Mouse (Mus musculus) kidney, postnatal 25 days (tissue): ENCODE measurements around the gene Cul9.
A peak's percentile ranks its signal among the peaks of the same experiment; 100 is the strongest.

ENCODE experiments used
- DNase-seq, 2 experiments: peaks; one replicate each; pipeline ENCODE4 v3.0.0; 2021; ENCODE audit warnings: mixed read lengths in 2 of 2

Gene Cul9

DNA sequence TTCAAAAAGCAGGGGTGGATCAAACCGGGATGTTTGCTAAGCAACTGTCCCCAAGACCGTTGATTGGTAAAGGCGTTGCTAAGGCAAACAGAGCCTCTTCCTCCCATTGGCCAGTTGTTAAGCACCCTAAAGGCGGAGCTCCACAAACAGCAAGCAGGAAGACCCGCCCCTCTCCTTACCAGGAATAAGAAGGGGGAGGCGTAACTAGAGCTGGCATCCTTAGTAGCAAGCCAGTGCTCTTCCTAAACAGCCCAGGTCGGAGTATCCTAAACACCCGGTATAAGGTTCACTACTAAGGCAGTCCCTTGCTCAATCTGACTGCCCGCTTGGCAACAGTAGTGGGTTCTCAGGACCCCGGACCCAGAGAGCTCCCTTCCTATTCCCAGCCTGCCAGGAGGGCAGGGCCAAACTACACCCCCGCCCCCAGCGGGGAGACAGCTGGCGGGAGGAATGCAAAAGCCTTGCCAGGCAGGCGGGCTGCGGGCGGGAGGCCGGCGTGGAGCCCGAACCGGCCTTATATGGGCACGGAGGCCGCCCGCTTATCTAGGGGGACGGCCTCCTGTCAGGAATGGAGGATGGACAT lies 6.7 kb upstream of the Cul9 start:
- DNase-seq: peak; percentile 92 to 96

DNA sequence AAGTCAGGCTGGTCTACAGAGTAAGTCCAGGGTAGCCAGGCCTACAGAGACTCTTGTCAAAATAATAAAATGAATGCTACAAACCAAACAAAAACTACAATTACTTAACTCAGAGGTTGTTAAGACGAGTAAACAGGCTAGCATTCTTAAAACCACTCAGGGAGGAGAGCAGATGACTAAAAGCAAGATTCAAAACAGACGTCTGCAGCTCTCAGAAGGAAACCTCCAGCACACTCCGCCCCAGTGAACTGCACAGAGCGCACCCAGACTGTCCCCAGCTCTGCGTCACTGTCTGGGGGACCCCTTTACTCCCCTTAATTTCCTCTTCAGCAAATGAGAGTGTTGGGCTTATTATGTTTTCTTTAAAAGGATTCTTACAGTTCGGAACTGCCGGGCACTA lies 6.0 kb upstream of the Cul9 start:
- no peak for DNase-seq

DNA sequence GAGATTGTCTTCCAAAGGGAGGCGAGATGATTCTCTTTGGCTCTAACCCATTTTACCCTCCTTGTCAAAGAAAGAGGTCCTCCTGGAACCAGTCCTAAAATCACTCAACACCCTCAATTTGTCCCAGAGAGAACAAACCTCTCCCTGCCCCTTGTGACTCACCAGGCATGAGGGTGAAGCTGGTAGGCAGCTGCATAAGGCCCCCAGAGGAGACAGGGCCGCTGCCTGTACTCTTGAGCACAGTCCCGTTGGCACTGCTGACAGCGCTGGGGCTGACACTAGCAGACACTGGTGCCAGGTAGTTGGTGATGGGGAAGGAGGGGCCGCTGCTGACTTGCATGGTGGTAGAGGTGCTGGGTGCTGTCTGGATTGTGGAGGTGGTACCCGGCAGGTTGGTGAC lies 5.2 kb upstream of the Cul9 start:
- no peak for DNase-seq

DNA sequence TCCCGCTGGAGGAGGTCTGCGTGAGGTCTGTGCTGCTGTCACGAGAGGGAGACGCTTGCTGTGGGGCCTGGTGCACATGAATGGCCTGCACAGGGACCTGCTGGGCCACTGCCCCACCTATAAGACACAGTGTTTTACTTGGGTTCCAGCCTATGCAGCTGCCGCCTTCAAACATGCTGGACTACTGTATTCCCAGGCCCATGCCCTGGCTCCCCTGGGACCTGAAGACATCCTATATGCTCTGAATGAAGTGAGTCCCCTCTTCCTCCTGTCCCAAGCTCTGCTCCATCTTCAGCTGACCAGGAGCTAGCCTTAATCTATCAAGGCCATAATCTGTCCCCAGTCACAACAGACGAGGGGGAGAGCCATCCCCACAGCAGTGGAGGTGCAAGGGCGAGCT lies 4.7 kb upstream of the Cul9 start:
- no peak for DNase-seq

DNA sequence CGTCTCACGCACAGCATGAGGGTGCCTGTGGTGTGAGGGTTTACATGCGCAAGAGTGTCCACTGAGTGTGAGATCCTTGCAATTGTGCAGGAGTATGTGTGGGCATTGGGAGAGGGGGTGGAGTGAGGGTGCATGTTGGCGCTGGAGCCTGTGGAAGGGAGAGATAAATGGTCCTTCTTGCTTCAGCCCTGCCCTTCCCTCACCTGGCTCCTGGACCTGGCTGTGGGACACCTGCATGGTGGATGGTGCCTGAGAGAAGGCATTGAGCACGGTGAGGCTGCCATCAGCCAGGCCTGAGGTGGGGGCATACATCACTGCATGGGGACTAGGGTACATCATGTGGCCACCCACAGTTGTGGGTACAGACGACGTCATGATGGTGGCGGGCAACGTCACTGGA lies 3.5 kb upstream of the Cul9 start:
- DNase-seq: peak in 1 of 2 experiments; percentile 39

DNA sequence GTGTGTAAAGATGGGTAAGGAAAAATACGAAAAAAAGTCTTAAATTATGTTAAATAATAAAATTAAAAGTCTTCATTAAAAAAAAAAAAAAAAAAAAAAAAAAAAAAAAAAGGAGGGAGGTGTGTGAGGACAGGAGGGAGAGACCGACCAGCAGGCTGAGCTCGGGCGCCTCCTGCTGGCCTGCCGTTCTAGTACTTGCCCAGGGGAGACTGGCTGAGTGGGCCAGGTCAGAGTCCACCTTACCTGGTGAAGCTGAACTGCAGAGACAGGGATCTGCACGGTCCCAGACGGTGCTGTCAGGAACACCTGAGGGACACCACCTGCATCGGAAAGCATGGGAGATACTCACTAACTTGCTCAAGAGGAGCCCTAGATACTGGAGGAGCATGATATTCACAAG lies 3.0 kb upstream of the Cul9 start:
- peak; percentile 88 to 91 for DNase-seq

DNA sequence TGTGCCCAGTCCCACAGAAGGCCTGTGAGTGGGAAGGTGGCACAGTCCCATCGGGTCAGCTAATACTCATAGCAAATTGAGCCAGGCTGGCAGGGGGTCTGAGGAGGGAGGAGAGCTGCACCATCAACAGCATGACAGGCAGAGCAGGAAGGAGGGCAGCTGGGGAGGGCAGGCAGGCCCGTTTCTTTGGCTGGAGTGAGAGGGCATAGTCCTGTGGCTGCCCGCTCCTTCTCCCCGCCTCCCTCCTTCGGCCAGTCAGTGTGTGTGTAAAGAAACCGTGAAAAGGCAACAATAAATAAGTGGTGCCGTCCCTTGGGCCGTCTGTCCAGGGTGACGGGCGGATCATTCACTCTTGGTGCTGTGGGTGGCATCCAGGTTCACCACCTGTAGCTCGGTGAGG lies 2.6 kb upstream of the Cul9 start:
- DNase-seq: peak; percentile 48 to 78

DNA sequence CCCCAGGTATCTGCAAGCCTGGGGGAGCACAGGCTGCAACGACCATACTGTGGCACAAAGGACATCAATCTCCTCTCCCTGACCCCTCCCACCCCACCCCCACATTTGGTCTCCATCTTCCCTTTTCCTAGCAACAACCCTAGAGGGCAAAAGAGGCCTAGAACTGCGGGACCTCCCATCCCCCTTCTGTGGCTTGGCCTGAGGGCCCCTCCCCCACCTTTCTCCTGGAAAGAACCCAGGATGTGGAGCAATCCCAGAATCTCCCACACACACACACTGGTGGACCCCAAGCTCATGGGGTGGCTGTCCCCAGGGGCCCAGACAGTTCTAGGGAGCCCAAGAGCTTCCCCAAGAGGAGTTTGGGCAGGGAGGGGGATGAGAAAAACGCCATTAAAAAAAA lies 1.7 kb upstream of the Cul9 start:
- no peak for DNase-seq

DNA sequence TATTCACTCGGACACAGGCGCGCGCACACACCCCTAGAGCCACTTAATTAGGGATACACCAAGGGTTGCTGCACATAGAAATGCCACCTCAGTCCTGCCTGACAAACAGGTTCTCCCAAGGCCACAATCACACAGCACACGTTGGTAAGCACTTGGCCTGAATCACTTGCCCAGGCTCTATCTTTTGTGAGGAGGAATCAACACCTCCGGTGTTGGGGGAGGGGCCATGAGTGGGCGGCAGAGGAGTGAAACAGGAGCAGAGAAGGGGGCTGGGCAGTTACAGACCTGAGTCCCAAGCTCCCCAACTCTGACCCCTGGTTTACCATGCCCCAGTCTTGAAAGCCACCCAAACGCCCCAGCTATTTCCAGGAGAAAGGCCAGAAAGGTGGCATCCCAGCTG lies 807 bp upstream of the Cul9 start:
- DNase-seq: no peak

DNA sequence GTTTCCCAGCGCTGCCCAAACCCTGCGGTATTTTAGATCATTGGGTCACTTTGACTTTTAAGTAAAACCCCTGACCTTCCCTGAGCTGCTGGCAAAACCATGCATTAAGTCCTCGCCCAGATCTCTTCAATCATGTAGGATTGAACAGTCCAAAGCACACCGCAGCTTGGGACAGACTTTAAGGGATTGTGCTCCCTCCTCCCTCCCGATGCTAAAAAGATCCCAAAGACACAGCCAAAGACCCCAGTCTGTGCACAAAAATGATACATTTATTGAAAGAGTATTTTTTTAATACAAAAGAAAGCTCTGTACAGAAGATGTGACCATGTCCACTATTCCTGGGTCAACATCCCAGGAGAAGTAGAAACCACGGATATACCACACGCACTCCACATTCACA lies 403 bp upstream of the Cul9 start:
- no peak for DNase-seq

DNA sequence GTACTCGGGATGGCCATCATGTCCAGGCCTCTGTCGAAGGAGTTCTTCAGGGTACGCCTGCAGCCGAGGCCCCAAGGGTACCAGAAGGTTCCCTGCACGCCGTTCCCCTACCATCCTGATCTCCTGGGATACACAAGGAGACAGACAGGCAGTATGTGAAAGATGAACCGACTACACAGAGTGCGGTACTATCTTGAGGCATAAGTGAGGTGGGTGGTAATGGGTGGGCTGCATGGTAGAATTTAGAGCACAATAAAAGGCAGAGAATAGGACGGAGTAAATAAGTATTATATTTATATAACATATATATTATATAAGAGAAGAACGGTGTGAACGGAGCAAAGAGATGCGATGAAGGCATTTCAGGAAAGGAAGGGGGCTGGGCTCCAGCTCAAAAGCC lies 2.5 kb downstream of the Cul9 start:
- DNase-seq: no peak

DNA sequence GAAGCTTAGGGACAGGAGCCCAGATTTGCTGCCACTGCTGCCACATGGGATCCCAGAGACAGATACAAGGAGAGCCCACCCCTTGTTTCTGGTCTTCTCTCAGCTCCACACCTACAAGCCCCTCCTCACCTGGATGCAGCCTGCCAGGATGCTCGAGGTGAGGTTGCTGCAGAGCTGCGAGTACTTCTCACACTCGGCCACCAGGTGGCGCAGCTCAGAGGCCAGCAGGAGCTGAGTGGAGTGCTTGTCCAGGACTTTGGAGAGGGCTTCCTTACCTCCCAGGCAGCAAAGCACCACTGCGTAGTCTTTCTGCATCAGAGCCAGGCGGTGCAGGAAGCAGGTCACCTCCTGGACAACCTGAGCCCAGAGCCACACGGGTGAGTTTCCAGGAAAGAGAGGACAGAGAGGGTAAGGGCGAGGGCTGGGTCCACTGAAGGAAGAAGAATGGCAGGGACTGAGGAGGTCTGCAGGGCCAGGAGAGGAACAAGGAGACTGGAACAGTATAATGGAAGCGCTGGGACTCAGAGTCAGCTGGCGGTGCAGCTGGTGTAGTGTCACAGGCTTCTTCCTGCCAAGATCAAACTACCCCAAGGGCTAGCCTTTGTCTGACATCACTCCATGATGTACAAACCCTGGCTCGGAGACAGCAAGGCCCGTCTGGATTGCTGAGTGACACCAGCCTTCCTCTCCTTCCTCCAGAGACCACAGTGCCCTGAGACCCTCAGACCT lies 20.4 kb downstream of the Cul9 start:
- DNase-seq: peak; percentile 79

DNA sequence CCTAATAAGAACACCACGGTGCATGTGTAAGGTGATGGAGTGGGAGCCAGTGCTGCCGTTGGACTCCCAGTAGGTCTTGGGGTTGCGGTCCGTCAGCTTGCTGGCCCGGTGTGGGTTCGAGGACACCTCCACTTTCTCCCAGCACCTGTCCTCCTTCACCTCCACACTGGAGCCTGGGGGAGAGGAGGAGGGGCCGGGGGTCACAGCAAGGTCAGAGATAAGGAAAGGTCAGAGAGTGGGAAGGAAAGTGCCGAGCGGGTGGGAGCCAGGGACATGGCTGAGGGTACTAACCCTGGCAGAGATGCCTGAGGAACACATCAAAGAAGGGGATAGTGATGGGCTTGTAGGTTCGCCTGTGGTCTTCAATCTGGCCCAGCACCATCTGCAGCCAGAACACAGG lies 21.1 kb downstream of the Cul9 start:
- no peak for DNase-seq

DNA sequence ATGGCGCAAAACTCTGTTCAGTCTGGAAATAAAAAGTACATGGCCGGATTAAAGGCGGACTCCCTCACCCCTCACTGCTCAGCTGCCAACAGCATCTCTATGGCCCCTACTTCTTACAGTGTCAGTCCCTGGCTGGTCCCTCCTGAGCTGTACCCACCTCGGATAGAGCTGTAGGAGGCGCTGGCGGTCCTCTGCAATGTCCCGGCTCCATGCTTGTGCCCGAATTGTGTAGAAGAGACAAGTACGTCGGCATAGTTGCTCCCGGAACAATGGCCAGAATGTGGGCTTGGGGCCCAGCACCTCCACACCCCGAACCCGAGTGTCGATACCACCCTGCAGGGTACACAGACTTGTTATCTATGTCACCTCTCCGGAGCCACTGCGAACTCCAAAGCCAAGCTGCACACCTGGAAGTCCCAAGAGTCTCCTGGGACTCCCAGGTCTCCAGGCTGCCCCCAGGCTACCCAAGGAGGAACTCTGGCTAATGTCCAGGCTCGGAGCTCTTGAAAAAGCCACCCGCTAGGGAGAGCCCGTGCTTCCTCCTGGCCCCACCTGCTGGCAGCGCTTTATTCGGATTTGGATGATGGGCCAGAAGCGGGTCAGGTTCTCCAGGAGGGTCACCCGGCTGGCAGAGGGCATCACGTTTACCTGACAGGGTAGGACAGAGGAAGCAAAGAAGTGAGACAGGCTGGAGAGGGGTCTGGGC lies 24.1 kb downstream of the Cul9 start:
- no peak for DNase-seq

DNA sequence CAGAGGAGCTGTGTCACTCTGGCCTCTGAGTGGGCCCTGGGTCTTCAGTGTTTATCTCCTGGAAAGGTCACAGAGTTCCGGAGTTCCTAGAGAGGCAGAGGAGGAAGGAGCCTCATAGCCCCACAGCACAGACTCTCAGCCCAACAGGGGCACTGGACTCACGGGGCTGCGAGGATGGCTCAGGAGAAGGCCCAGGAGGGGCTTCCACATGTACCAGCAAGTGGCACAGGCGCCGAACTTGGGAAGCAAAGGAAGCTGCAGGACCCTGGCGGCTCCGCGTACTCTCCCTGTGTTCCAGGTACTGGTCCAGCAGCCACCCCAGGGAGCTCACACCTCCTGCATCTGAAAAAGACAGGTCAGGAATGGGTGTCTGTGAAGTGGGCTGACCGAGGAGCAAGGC lies 25.0 kb downstream of the Cul9 start:
- no peak for DNase-seq

DNA sequence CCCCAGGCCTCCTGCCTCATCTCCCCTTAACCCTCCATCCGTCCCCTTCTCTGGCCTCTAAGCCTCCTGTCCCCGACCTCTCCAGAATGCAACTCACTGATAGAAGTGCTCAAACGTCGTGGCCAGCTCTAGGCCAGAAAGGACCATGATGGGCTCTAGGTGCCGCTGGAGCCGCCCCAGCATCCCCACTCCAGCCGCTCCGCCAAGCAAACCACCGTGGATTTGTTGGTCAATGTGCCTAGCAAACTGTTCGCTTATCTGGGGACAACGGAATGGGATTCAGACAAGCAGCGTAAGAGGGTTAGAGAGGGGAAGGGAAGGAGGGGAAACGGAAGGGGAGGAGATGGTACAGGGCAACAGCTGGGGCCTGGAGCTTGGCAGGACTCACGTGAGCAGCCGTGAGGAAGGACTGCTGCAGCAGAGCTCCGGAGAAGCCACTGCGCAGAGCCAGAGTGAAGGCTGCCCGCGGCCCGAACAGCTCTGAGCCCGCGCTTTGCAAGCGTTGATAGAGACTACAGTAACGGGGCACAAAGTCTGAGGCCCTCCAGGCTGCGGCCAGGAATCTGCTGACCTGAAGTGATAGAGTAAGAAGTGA lies 25.7 kb downstream of the Cul9 start:
- DNase-seq: no peak

DNA sequence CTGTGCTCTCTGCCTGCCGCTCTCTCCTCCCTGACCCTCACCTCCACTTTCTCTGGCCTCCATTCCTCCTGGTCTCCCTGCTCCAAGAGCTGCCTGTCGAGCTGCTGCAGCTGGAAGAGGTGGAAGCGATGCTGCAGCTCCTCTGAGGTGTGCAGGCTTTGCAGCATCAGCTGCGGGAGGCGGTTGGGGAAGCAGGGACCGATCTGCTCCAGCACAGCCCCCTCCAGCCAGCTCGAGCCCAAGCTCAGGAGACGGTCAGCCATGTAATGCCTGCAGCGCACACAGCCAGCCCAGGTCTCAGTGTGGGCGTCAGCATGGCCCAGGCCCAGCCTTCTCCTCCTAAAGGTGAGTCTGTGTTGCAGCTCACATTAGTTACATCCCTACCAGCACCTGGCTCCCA lies 26.2 kb downstream of the Cul9 start:
- no peak for DNase-seq

DNA sequence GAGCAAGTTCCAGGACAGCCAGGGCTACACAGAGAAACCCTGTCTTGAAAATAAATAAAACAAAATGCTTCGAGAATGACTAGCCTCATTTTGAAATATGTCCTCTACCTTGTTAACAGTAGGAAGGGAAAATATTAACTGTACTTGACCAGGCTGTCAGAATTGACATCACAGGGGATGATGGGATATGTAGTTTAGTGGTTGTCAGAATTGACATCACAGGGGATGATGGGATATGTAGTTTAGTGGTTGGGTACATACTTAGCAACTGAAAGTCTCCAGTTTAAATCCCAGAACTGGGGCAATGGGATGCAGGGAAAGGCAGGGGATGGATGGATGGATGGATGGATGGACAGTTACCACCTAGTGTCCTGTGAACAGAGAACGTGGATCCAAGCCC lies 32.9 kb downstream of the Cul9 start:
- DNase-seq: no peak

DNA sequence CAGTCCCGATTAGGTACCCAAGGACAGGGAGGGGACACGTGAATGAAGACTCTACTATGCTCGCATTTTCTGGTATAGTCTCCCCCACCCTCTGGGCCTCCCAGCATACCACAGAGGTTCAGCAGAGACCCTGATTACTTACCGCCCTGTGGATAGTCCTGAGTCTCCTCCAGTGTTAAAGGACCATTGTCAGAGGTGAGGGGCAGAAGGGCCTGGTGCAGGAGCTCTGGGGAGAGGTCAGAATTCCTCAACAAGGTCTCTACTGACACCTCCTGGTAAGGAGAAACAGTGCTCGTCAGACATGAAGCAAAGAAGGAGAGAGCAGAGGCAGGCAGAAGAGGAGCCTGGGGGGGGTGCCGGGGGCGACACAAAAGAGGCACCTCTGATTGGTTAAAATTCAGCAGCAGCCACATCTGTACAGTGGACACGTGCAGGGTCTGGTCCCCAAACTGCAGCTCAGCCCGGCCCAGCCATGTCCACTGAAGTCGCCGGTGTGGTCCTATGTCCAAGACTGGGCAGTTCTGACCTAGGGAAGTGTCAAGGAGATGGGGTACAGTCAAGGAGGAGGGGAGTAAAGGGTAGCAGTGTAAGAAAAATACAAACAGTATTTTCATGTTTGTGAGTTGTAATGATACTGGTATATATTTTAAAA lies 35.0 kb downstream of the Cul9 start:
- peak in 1 of 2 experiments; percentile 42 for DNase-seq

DNA sequence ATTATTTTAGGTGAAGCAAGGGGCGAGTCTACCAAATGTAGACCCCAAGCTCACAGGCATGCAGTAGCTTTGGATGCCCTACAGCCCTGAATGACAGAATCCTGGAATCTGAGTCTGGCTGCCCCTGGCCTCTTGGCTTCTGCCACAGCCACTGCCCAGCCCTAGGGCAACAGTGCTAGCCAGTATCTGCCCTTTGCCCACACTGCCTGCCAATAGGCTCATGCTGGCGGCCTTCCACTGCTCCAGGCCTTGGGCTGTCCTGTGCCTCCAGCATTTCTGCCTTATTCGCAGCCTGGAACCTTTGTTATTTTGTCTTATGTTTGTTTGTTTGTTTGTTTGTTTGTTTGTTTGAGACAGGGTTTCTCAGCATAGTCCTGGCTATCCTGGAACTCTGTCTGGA lies 40.6 kb downstream of the Cul9 start:
- DNase-seq: peak; percentile 82 to 93

DNA sequence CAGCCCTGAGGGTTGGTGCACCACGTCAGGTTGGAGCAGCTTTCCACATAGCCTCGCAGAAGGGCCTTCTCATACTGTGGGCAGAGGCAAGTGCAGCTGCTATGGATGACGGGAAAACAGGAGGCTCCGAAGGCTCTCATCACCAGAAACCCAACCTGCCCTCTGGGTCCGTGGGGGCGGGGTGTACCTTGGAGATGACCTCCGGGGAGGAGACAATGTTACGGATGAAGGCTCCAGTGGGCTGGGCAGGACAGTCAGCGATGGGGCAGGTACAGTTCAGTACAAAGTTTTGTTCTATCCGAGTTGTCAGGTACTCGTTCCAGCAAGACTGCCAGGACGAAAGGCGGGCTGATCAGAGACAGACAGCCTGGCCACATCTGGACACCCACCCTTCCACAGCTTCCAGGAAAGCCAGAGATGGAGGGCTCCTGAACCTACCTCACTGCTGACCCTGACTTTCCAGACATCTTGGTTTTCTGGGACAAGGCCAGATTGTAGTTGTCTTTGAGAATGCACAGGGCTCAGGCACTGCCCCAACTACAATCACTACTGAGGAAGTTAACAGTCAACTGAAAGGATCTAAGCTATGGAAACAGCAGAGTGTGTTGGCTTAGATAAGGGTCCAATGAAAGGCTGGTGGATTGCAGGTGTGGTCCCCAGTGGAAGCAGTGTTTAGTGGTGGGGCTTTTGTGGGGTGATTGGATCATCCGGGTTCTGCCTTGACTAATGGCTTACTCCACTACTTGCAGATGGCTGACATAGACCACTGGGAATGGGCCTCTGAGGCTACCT lies 42.1 kb downstream of the Cul9 start:
- peak; percentile 89 to 96 for DNase-seq

DNA sequence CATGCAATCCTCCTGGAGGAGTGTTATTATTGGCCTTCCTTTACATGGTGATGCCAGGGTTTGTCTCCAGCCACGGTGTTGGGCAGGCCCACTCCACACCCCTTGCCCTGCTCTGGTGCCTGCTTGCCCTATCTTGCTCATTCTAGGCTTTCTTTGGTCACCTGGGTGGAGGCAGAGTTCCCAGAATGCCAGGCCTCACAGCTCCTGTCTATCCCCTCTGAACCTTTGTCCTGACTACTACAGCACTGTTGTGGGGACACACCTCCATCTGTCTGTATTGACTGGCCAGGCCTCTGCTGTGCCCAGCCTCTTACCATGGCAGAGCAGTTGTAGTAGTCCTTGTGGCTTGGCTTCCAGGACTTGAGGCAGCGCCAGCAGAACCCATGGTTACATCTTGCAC lies 43.4 kb downstream of the Cul9 start:
- DNase-seq: peak in 1 of 2 experiments; percentile 58

DNA sequence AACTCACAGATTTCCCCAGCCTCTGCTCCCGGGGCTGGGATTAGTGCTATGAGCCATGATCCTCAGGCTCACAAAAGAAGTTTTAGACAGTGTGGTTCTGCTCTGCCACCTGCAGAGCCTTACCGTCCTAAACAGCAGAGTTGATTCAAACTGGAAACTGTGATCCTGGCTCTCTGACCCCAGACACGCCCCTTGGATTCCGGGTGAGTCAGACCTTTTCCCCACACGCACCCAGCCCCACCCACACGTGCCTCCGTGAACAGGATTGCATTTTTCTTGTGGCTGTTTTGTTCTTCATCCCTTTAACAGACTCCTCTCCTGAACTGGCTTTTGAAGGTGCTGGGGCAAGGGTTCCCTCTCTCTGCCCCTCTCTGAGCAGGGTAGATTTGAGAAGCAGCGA lies 48.2 kb downstream of the Cul9 start:
- peak; percentile 31 to 60 for DNase-seq
